Mouse (Mus musculus) C2C12 (cell line): ENCODE measurements at regions not wholly inside any gene's neighbourhood (a gene's known extent, or its start where the extent isn't known, plus 50 kb on each side); places are given as distances from the start of the nearest gene placed in this dataset.

ENCODE experiments used
- H3K27me3 ChIP-seq: one replicate; pipeline ENCODE4 v1.6.1; 2011; ENCODE audit not compliant: control insufficient read depth, insufficient read depth, insufficient read length
- H3K36me3 ChIP-seq: one replicate; pipeline ENCODE4 v1.6.1; 2011; ENCODE audit not compliant: control insufficient read depth, insufficient read depth
- H3K4me3 ChIP-seq: one replicate; pipeline ENCODE4 v1.5.1; 2011; ENCODE audit warnings: mild to moderate bottlenecking, control low read depth; ENCODE audit not compliant: poor library complexity, insufficient read depth, severe bottlenecking
- H3K79me2 ChIP-seq: one replicate; pipeline ENCODE4 v1.6.1; 2011; ENCODE audit not compliant: control insufficient read depth, insufficient read depth
- H3K79me3 ChIP-seq: one replicate; pipeline ENCODE4 v1.6.1; 2011; ENCODE audit warnings: low read depth, control low read depth
- H3ac ChIP-seq: one replicate; pipeline ENCODE3; 2011; ENCODE audit warnings: low read depth; ENCODE audit not compliant: control insufficient read depth, insufficient read length
- CEBPB ChIP-seq: IDR thresholded peaks from one replicate; pipeline ENCODE4 v1.6.1; 2011; ENCODE audit warnings: low read depth, mild to moderate bottlenecking, control low read depth, moderate library complexity
- CTCF ChIP-seq: IDR thresholded peaks from one replicate; pipeline ENCODE4 v1.5.1; 2011; ENCODE audit not compliant: control insufficient read depth, insufficient read depth, insufficient read length
- FOSL1 ChIP-seq: IDR thresholded peaks from one replicate; pipeline ENCODE4 v1.8.0; 2011; ENCODE audit warnings: mild to moderate bottlenecking, low read length; ENCODE audit not compliant: poor library complexity, insufficient read depth, severe bottlenecking
- MAX ChIP-seq: IDR thresholded peaks from one replicate; pipeline ENCODE4 v1.6.1; 2011; ENCODE audit warnings: mild to moderate bottlenecking, control low read depth
- MYOD1 ChIP-seq: IDR thresholded peaks from one replicate; pipeline ENCODE4 v1.6.1; 2011; ENCODE audit warnings: low read depth; ENCODE audit not compliant: control insufficient read depth, insufficient read length
- MYOG ChIP-seq: IDR thresholded peaks from one replicate; pipeline ENCODE4 v1.6.1; 2011; ENCODE audit not compliant: control insufficient read depth, insufficient read length; ENCODE audit errors: extremely low read depth
- USF1 ChIP-seq: IDR thresholded peaks from one replicate; pipeline ENCODE4 v1.6.1; 2011; ENCODE audit warnings: low read depth, mild to moderate bottlenecking, control low read depth, moderate library complexity

DNA sequence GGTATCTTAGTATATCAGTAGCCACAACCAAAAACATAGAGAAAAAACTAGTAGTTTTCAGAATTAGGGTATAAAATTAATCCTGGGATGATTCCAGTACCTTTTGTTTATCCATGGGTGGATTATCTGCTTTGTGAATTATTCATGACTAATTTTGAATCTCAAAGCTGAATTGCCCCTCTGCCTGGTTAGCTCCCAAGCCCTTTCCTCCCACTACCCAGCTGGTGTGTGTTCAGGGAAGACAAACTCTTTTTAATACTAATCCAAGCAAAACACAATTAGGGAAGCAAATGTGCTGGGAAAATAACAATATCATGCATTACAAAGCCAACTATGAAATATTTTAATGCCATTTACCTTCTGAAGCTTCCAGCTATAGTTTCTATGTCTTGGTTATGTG is 347.4 kb downstream of the Gm43517 start:
- H3K79me3 ChIP-seq = no peaks in the 10 kb centered on the region
- H3K36me3 ChIP-seq = no peaks in the 10 kb centered on the region
- H3ac ChIP-seq = no peak overlapping the region
- no peaks in the 10 kb centered on the region for H3K27me3 ChIP-seq
- TF ChIP-seq MYOG (no peak), MYOD1 (no peak), CTCF (no peak), USF1 (no peak), FOSL1 (no peak), CEBPB (no peak), MAX (no peak)
- no peaks in the 10 kb centered on the region for H3K79me2 ChIP-seq
- H3K4me3 ChIP-seq = no peak overlapping the region

DNA sequence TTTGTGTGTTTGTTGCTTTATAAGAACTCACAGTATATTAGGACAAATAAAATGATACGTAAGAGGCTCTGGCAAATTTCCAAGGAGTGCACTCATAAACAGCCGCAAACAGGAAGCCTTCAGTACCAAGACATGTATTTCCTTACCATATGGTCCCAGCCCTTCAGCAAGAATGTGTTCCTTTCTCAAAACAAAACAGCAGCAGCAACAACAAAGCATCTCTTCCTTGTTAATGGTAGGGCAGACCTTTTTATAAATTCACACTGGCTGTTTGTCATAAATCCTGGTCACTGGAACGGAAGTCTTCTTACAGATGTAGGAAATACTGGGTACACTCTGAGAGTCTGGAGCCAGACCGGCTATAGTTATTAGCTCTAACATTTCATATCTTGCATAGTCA is 352.1 kb downstream of the Gm43517 start:
- TF ChIP-seq USF1 (no peak), CTCF (no peak)
- no peak overlapping the region for H3K4me3 ChIP-seq
- H3ac ChIP-seq = no peak overlapping the region
- no peaks in the 10 kb centered on the region for H3K27me3 ChIP-seq
- H3K79me3 ChIP-seq = no peaks in the 10 kb centered on the region
- H3K79me2 ChIP-seq = no peaks in the 10 kb centered on the region
- no peaks in the 10 kb centered on the region for H3K36me3 ChIP-seq

DNA sequence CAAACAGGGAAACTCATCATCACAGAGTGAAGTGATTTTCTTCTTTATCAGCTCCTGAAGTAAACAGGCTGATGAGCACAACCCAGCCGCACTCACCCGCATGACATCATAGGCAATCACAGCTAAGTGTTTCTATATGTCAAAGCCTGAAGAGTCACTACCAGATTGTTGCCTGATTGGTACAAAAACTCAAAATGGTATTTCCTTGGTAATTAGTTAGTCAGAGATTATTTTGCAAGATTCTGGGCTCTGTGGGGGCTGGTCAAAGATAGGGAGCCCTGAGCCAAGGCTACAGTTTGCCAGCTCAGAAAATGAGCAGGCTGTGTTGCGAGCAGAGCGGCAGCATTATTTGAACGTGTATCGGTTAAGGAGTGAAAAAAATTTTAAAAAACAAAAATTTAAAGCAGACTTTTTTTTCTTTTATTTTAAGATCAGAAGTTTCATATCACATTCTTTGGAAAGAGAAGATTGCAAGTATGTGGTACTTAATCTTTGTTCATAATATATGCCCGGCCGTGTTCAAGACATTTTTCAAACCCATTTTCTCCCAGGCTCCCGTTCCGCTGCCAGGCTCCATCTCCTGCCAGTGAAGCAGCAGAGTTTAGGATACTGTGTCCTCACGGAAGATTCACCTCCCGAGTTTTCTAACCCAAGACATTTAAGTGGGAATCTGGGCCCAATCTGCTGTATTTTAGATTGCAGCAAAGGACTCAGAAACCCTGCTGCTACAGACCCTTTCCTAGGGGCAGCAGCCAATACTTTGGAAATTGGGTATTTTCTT is 355.2 kb downstream of the Gm43517 start:
- Histone ChIP-seq H3K79me2 (no peaks in the 10 kb centered on the region), H3K36me3 (no peaks in the 10 kb centered on the region), H3K4me3 (no peak overlapping the region), H3ac (no peak overlapping the region), H3K27me3 (no peaks in the 10 kb centered on the region), H3K79me3 (no peaks in the 10 kb centered on the region)
- TF ChIP-seq CEBPB (no peak), MYOD1 (no peak), USF1 (no peak), CTCF (no peak), FOSL1 (no peak), MAX (no peak)

- Histone ChIP-seq H3K4me3 (no peak overlapping the region), H3K36me3 (no peaks in the 10 kb centered on the region), H3K79me2 (no peaks in the 10 kb centered on the region), H3K79me3 (no peaks in the 10 kb centered on the region), H3K27me3 (no peaks in the 10 kb centered on the region), H3ac (no peak overlapping the region)
- TF ChIP-seq MYOG = no peak
These were observed 358.4 kb downstream of the Gm43517 start for GRCm38 (mm10) chr12:49743402-49743801.

DNA sequence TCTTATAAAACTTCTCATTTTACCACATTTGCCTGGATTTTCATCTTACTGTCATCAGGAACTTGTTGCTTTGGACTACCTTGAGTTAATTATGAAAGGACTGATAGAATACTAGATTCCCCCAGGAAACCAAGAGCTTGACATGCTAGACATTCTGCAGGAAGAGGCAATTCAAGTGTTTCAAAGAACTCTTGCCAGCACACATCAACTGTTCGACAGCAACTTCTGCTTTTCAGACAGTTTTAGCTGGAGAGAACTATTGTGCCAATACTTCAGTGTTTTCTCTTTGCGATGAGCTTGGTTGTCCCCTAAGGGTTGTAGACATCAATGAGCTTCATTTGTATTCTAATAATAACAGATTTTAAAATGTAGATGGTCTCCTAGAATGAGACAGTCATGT is 362.1 kb downstream of the Gm43517 start:
- TF ChIP-seq MYOG (no peak), MYOD1 (no peak), CEBPB (no peak), MAX (no peak), USF1 (no peak), CTCF (no peak), FOSL1 (no peak)
- no peaks in the 10 kb centered on the region for H3K27me3 ChIP-seq
- H3ac ChIP-seq = no peak overlapping the region
- no peaks in the 10 kb centered on the region for H3K79me3 ChIP-seq
- H3K4me3 ChIP-seq = no peak overlapping the region
- no peaks in the 10 kb centered on the region for H3K79me2 ChIP-seq
- H3K36me3 ChIP-seq = no peaks in the 10 kb centered on the region

GRCm38 (mm10) chr12:49758391-49758790 is 373.4 kb downstream of the Gm43517 start:
- H3K79me2 ChIP-seq = no peaks in the 10 kb centered on the region
- no peaks in the 10 kb centered on the region for H3K27me3 ChIP-seq
- H3K4me3 ChIP-seq = no peak overlapping the region
- no peaks in the 10 kb centered on the region for H3K79me3 ChIP-seq
- no peak for TF ChIP-seq CTCF
- no peak for TF ChIP-seq MYOD1
- TF ChIP-seq USF1 = no peak
- TF ChIP-seq MYOG = no peak
- TF ChIP-seq FOSL1 = no peak
- no peak for TF ChIP-seq CEBPB
- TF ChIP-seq MAX = no peak
- no peak overlapping the region for H3ac ChIP-seq
- H3K36me3 ChIP-seq = no peaks in the 10 kb centered on the region
